Mouse (Mus musculus) forebrain, embryonic 13.5 days (tissue): ENCODE data around the gene Gnai3. TPM values are rescaled to one million over a fixed set of nuclear protein-coding genes. Genes with fewer than 3 reads are reported as not detected.

Experiments used
- ATAC-seq: fragments of 200-750 bp; cut with Nextera tagmentation; 2 replicates; pipeline ENCODE4 v1.8.0; 2017
- H3K27ac ChIP-seq: fragments of 300-500 bp; sonication (generic); 2 replicates; pipeline ENCODE4 v1.5.1; 2015; ENCODE audit warnings: inconsistent platforms, mild to moderate bottlenecking, moderate library complexity
- H3K27me3 ChIP-seq: fragments of 300-500 bp; sonication (generic); 2 replicates; pipeline ENCODE4 v1.6.1; 2015; ENCODE audit warnings: mild to moderate bottlenecking, inconsistent platforms
- H3K36me3 ChIP-seq: fragments of 300-500 bp; sonication (generic); 2 replicates; pipeline ENCODE4 v1.6.1; 2015; ENCODE audit warnings: mild to moderate bottlenecking, inconsistent platforms; ENCODE audit not compliant: poor library complexity, severe bottlenecking
- H3K4me1 ChIP-seq: fragments of 300-500 bp; sonication (generic); 2 replicates; pipeline ENCODE4 v1.6.1; 2015; ENCODE audit warnings: inconsistent platforms
- H3K4me2 ChIP-seq: fragments of 300-500 bp; sonication (generic); 2 replicates; pipeline ENCODE4 v1.6.1; 2015; ENCODE audit warnings: inconsistent platforms, mild to moderate bottlenecking, moderate library complexity
- H3K4me3 ChIP-seq: fragments of 300-500 bp; sonication (generic); 2 replicates; pipeline ENCODE4 v1.5.1; 2015; ENCODE audit warnings: mild to moderate bottlenecking, inconsistent platforms
- H3K9ac ChIP-seq: fragments of 300-500 bp; sonication (generic); 2 replicates; pipeline ENCODE4 v1.6.1; 2015; ENCODE audit warnings: mild to moderate bottlenecking, inconsistent platforms
- H3K9me3 ChIP-seq: fragments of 300-500 bp; sonication (generic); replicated peaks from 2 replicates; pipeline ENCODE4 v1.6.1; 2016; ENCODE audit warnings: inconsistent platforms
- WGBS: fragments of 180-500 bp; shearing (Covaris S2); methylation state at CpG from one replicate; pipeline ENCODE4 v1.1.7; 2015; 5-methylcytosine and 5-hydroxymethylcytosine counted together
- polyA plus RNA-seq: library from polyadenylated mRNA; unstranded; fragments of >200 nt; fragmentation: Nextera tagmentation; extraction: Ambion mirVana; gene quantifications from 2 replicates; pipeline ENCODE4 v1.2.1, GENCODE M21; 2015

Gene Gnai3
- polyA plus RNA-seq, 1 experiment from 2014 or later, result 173 TPM

- Histone ChIP-seq H3K4me2 (no peak overlapping the region), H3K4me1 (peaks cover 13% of the 10 kb centered on the region; the same call in 1 of the 2 replicates), H3K36me3 (no peaks in the 10 kb centered on the region), H3K9me3 (no peaks in the 10 kb centered on the region), H3K9ac (no peak overlapping the region), H3K4me3 (no peak overlapping the region), H3K27ac (no peak overlapping the region), H3K27me3 (no peaks in the 10 kb centered on the region)
- 79% methylated on average over 3 of the region's 3 CpGs for WGBS
- ATAC-seq, result no peak
Measured at GRCm38 (mm10) chr3:108152290-108152689, 6.3 kb upstream of the Gnai3 start.

GRCm38 (mm10) chr3:108147386-108148235 is 1.7 kb upstream of the Gnai3 start:
- peaks cover 35% of the 10 kb centered on the region for H3K4me1 ChIP-seq
- H3K9me3 ChIP-seq, result no peaks in the 10 kb centered on the region
- H3K4me2 ChIP-seq, result no peak overlapping the region
- no peak overlapping the region for H3K9ac ChIP-seq
- ATAC-seq, result peak; percentile 60
- H3K4me3 ChIP-seq, result no peak overlapping the region
- H3K27me3 ChIP-seq, result no peaks in the 10 kb centered on the region
- WGBS, result 66% methylated on average over 11 of the region's 11 CpGs
- no peaks in the 10 kb centered on the region for H3K36me3 ChIP-seq
- no peak overlapping the region for H3K27ac ChIP-seq

GRCm38 (mm10) chr3:108146671-108147070 is 725 bp upstream of the Gnai3 start:
- ATAC-seq, result no peak
- Histone ChIP-seq H3K4me1 (peaks cover 35% of the 10 kb centered on the region), H3K4me2 (peak overlapping the region; percentile 72), H3K4me3 (peak overlapping the region; percentile 96), H3K27me3 (no peaks in the 10 kb centered on the region), H3K27ac (peak overlapping the region; percentile 91; the same call in 1 of the 2 replicates), H3K9me3 (no peaks in the 10 kb centered on the region), H3K9ac (peak overlapping the region; percentile 93), H3K36me3 (no peaks in the 10 kb centered on the region)
- WGBS, result 59% methylated on average over 5 of the region's 5 CpGs

GRCm38 (mm10) chr3:108140786-108141185 is 5.2 kb downstream of the Gnai3 start:
- no peak overlapping the region for H3K4me3 ChIP-seq
- H3K9ac ChIP-seq, result no peak overlapping the region
- H3K9me3 ChIP-seq, result no peaks in the 10 kb centered on the region
- H3K4me1 ChIP-seq, result peaks cover 20% of the 10 kb centered on the region
- 76% methylated on average over 4 of the region's 4 CpGs for WGBS
- no peak overlapping the region for H3K4me2 ChIP-seq
- peaks cover 13% of the 10 kb centered on the region for H3K36me3 ChIP-seq
- no peaks in the 10 kb centered on the region for H3K27me3 ChIP-seq
- ATAC-seq, result no peak
- H3K27ac ChIP-seq, result no peak overlapping the region

- Histone ChIP-seq H3K9me3 (no peaks in the 10 kb centered on the region), H3K36me3 (peaks cover 13% of the 10 kb centered on the region), H3K4me3 (no peak overlapping the region), H3K27me3 (no peaks in the 10 kb centered on the region), H3K4me2 (no peak overlapping the region), H3K27ac (no peak overlapping the region), H3K4me1 (peaks cover 7% of the 10 kb centered on the region), H3K9ac (no peak overlapping the region)
- WGBS, result 92% methylated on average over 1 of the region's 1 CpGs
- ATAC-seq, result no peak
Measured at GRCm38 (mm10) chr3:108139113-108139512, 6.8 kb downstream of the Gnai3 start.

GRCm38 (mm10) chr3:108134701-108135100 is 11.2 kb downstream of the Gnai3 start:
- WGBS, result 84% methylated on average over 11 of the region's 11 CpGs
- H3K27me3 ChIP-seq, result no peaks in the 10 kb centered on the region
- peaks cover 6% of the 10 kb centered on the region; the same call in 1 of the 2 replicates for H3K4me1 ChIP-seq
- ATAC-seq, result 0 out of 2 replicates have a peak, but pooled peaks have one; percentile 33
- no peaks in the 10 kb centered on the region for H3K9me3 ChIP-seq
- no peak overlapping the region for H3K4me2 ChIP-seq
- no peak overlapping the region for H3K4me3 ChIP-seq
- H3K27ac ChIP-seq, result no peak overlapping the region
- H3K9ac ChIP-seq, result no peak overlapping the region
- H3K36me3 ChIP-seq, result peaks cover 4% of the 10 kb centered on the region; the same call in 1 of the 2 replicates

GRCm38 (mm10) chr3:108132484-108132883 is 13.5 kb downstream of the Gnai3 start:
- no peak overlapping the region for H3K27ac ChIP-seq
- H3K4me1 ChIP-seq, result peaks cover 6% of the 10 kb centered on the region; the same call in 1 of the 2 replicates
- H3K4me3 ChIP-seq, result no peak overlapping the region
- H3K27me3 ChIP-seq, result no peaks in the 10 kb centered on the region
- 85% methylated on average over 1 of the region's 1 CpGs for WGBS
- no peak overlapping the region for H3K4me2 ChIP-seq
- no peak overlapping the region for H3K9ac ChIP-seq
- no peaks in the 10 kb centered on the region for H3K9me3 ChIP-seq
- H3K36me3 ChIP-seq, result peaks cover 3% of the 10 kb centered on the region; the same call in 1 of the 2 replicates
- no peak for ATAC-seq

- Histone ChIP-seq H3K27ac (no peak overlapping the region; the same call in 1 of the 2 replicates), H3K4me1 (peaks cover 6% of the 10 kb centered on the region; the same call in 1 of the 2 replicates), H3K36me3 (0 out of 2 replicates have a peak, but pooled peaks cover 1% of the 10 kb centered on the region), H3K4me3 (no peak overlapping the region), H3K9me3 (no peaks in the 10 kb centered on the region), H3K4me2 (no peak overlapping the region), H3K27me3 (no peaks in the 10 kb centered on the region), H3K9ac (no peak overlapping the region)
- 88% methylated on average over 1 of the region's 1 CpGs for WGBS
- ATAC-seq, result no peak
Measured at GRCm38 (mm10) chr3:108131821-108132220, 14.1 kb downstream of the Gnai3 start.

GRCm38 (mm10) chr3:108131216-108131615 is 14.7 kb downstream of the Gnai3 start:
- Histone ChIP-seq H3K27ac (no peak overlapping the region), H3K27me3 (no peaks in the 10 kb centered on the region), H3K4me2 (no peak overlapping the region), H3K9ac (no peak overlapping the region), H3K9me3 (no peaks in the 10 kb centered on the region), H3K36me3 (no peaks in the 10 kb centered on the region), H3K4me1 (peaks cover 6% of the 10 kb centered on the region; the same call in 1 of the 2 replicates), H3K4me3 (no peak overlapping the region)
- WGBS, result 94% methylated on average over 5 of the region's 5 CpGs
- ATAC-seq, result no peak

GRCm38 (mm10) chr3:108129804-108130203 is 16.1 kb downstream of the Gnai3 start:
- no peak overlapping the region for H3K9ac ChIP-seq
- no peak overlapping the region for H3K4me2 ChIP-seq
- H3K27me3 ChIP-seq, result no peaks in the 10 kb centered on the region
- no peak for ATAC-seq
- peaks cover 6% of the 10 kb centered on the region; the same call in 1 of the 2 replicates for H3K4me1 ChIP-seq
- no peaks in the 10 kb centered on the region for H3K36me3 ChIP-seq
- no peaks in the 10 kb centered on the region for H3K9me3 ChIP-seq
- 94% methylated on average over 4 of the region's 4 CpGs for WGBS
- H3K4me3 ChIP-seq, result no peak overlapping the region
- H3K27ac ChIP-seq, result no peak overlapping the region

GRCm38 (mm10) chr3:108129367-108129766 is 16.6 kb downstream of the Gnai3 start:
- Histone ChIP-seq H3K9ac (no peak overlapping the region), H3K9me3 (no peaks in the 10 kb centered on the region), H3K36me3 (no peaks in the 10 kb centered on the region), H3K27me3 (no peaks in the 10 kb centered on the region), H3K4me2 (no peak overlapping the region), H3K4me1 (peaks cover 6% of the 10 kb centered on the region; the same call in 1 of the 2 replicates), H3K27ac (no peak overlapping the region), H3K4me3 (no peak overlapping the region)
- no peak for ATAC-seq
- 92% methylated on average over 4 of the region's 4 CpGs for WGBS

- ATAC-seq, result no peak
- 94% methylated on average over 5 of the region's 5 CpGs for whole genome bisulfite sequencing
- Histone ChIP-seq H3K36me3 (0 out of 2 replicates have a peak, but pooled peaks cover under 1% of the 10 kb centered on the region), H3K9ac (no peak overlapping the region), H3K9me3 (no peaks in the 10 kb centered on the region), H3K4me2 (no peak overlapping the region), H3K4me3 (no peak overlapping the region), H3K27ac (no peak overlapping the region), H3K27me3 (no peaks in the 10 kb centered on the region), H3K4me1 (peaks cover 6% of the 10 kb centered on the region; the same call in 1 of the 2 replicates)
Measured at GRCm38 (mm10) chr3:108128520-108128919, 17.4 kb downstream of the Gnai3 start.
